Comparison of ENCODE assay signal across 22 mouse cellular contexts in the genomic region with DNA sequence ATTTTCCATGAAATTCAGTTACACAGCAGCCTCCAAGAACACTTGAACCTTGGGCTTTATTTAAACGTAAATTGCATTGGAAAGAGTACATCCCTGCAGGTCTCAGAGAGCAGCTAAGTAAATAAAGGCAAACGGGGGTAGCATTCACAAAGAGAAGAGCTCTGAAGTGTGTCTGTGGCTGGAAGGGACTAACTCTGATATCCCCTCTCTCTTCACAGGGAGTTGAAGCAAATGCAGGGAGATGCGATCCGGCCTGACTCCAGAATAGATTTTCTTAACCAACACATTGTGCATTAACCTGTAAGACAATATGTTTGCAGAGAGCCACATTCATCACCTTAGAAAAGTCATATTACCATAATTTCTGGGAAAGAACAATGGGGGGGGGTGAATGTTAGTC.
DNase-seq lines count a peak whose midpoint lies in the region; ATAC-seq and TF ChIP-seq lines count a peak whose summit lies in the region.
"Had no signal": no experiment of that assay in that cellular context is flagged by ENCODE, and none has a peak within 500 bp of the region (broad histone marks: within the 10 kb centered on the region; RNA-seq: fewer than 3 reads in every experiment).

No protein-coding gene starts in this region.

- DNase-seq in embryo, embryonic 11 days, result peak; percentile 8
- no peak for DNase-seq in embryo, embryonic 10 days (ENCODE audit: low spot score)
- DNase-seq in kidney, postnatal 10 days, result no peak
- DNase-seq in limb, embryonic 10.5 days (ENCODE audit: low spot score), result no peak
- DNase-seq in layer of hippocampus, postnatal 25 days (ENCODE audit: extremely low spot score in 1 of 2, low spot score in 1 of 2), result no peak
- DNase-seq in layer of hippocampus, adult 2 months (ENCODE audit: low spot score in 2 of 2), result no peak
- DNase-seq: adrenal gland, postnatal 10 days; cerebellum, adult 11 months; cerebellum, adult 8-10 months; cerebellum, postnatal 25 days; gastrocnemius, adult 2 months; gastrocnemius, postnatal 36 days; heart, adult 18-20 months; heart, postnatal 10 days had no signal

- WGBS in kidney, embryonic 15.5 days, result 30% methylated on average over 4 of the region's 4 CpGs
- WGBS in limb, embryonic 10.5 days, result 67% methylated on average over 4 of the region's 4 CpGs

- no peaks in the 10 kb centered on the region for H3K27me3 ChIP-seq in kidney, embryonic 15.5 days
- H3K27me3 ChIP-seq in limb, embryonic 10.5 days (ENCODE audit: low read depth, poor library complexity, severe bottlenecking), result no peaks in the 10 kb centered on the region
- H3K27me3 ChIP-seq: embryonic facial prominence, embryonic 15.5 days had no signal

- H3K27ac ChIP-seq in kidney, embryonic 15.5 days, result peak overlapping the region; percentile 70
- H3K27ac ChIP-seq in limb, embryonic 10.5 days, result peak overlapping the region; percentile 78
- H3K27ac ChIP-seq in layer of hippocampus, adult 2 months, result no peak overlapping the region; the same call in 1 of the 2 replicates
- H3K27ac ChIP-seq: embryonic facial prominence, embryonic 15.5 days; gastrocnemius, adult 2 months; heart, embryonic 10.5 days; hindbrain, embryonic 13.5 days; hindbrain, postnatal 0 days had no signal

- no peaks in the 10 kb centered on the region for H3K36me3 ChIP-seq in kidney, embryonic 15.5 days
- no peaks in the 10 kb centered on the region for H3K36me3 ChIP-seq in limb, embryonic 10.5 days
- H3K36me3 ChIP-seq: embryonic facial prominence, embryonic 15.5 days; forebrain, embryonic 10.5 days; heart, embryonic 10.5 days; hindbrain, embryonic 13.5 days had no signal

- no peak for TF ChIP-seq CTCF in layer of hippocampus, adult 2 months (conservative IDR thresholded peaks at IDR 0.05)

- peaks cover 25% of the 10 kb centered on the region for H3K4me1 ChIP-seq in kidney, embryonic 15.5 days
- H3K4me1 ChIP-seq in limb, embryonic 10.5 days, result peaks cover 51% of the 10 kb centered on the region
- H3K4me1 ChIP-seq: heart, embryonic 10.5 days had no signal

- no peaks in the 10 kb centered on the region for H3K9me3 ChIP-seq in kidney, embryonic 15.5 days (replicated peaks)
- H3K9me3 ChIP-seq in limb, embryonic 10.5 days (replicated peaks), result no peaks in the 10 kb centered on the region
- H3K9me3 ChIP-seq: embryonic facial prominence, embryonic 15.5 days; forebrain, embryonic 10.5 days; heart, embryonic 10.5 days; hindbrain, embryonic 13.5 days had no signal

- H3K4me2 ChIP-seq in kidney, embryonic 15.5 days, result no peak overlapping the region
- H3K4me2 ChIP-seq: embryonic facial prominence, embryonic 15.5 days; hindbrain, embryonic 13.5 days had no signal

- ATAC-seq in kidney, embryonic 15.5 days (replicated peaks; ENCODE audit: low FRiP score), result peak; percentile 52; the same call in 1 of the 2 replicates
- ATAC-seq: forebrain, embryonic 14.5 days; hindbrain, postnatal 0 days had no signal

- no peak overlapping the region for H3K9ac ChIP-seq in kidney, embryonic 15.5 days
- H3K9ac ChIP-seq: embryonic facial prominence, embryonic 15.5 days; hindbrain, embryonic 13.5 days had no signal

- H3K4me3 ChIP-seq in kidney, embryonic 15.5 days (replicated peaks), result no peak overlapping the region
- no peak overlapping the region for H3K4me3 ChIP-seq in limb, embryonic 10.5 days
- H3K4me3 ChIP-seq in layer of hippocampus, adult 2 months, result no peak overlapping the region
- H3K4me3 ChIP-seq: embryonic facial prominence, embryonic 15.5 days; erythroblast, embryonic 14.5 days; forebrain, embryonic 10.5 days; gastrocnemius, adult 2 months; heart, embryonic 10.5 days; hindbrain, embryonic 13.5 days had no signal
